Mouse (Mus musculus) embryonic stem cell, embryonic (primary cell): Measurements from ENCODE around the gene Cdk5r1.

Experiments used
- CTCF ChIA-PET, 4 experiments: fragments of 300-600 bp in 2 of 4; fragments of 350-600 bp in 2 of 4; sonication (Branson Sonifier 250); formaldehyde crosslinking; loops; one replicate each; lab custom pipeline; 2022; ENCODE audit warnings: inconsistent platforms in 2 of 4; lab: Charles Lee
- POLR2A ChIA-PET, 4 experiments: fragments of 300-600 bp in 2 of 4; fragments of 350-600 bp in 2 of 4; sonication (Branson Sonifier 250); formaldehyde crosslinking; loops; one replicate each; lab custom pipeline; 2022; ENCODE audit warnings: antibody characterized with exemption in 4 of 4, inconsistent platforms in 1 of 4; lab: Charles Lee

Gene Cdk5r1

GRCm38 (mm10) chr11:80475544-80475943 is 1.3 kb upstream of the Cdk5r1 start:
- ChIA-PET POLR2A (interaction anchor here (0.5 to 3.5 kb wide), 25 partner anchors 10 to 1262 kb away, joined by 3 to 44 read pairs (median 4); partner anchors contain the start of genes Psmd11 (in 2 of the 4) and Zfp207 (in 1 of the 4)), CTCF (interaction anchor here in 2 of 4 experiments (0.5 to 1.3 kb wide), 4 partner anchors 15 to 188 kb away, joined by 3 to 4 read pairs (median 3); no protein-coding TSS in a partner anchor)

GRCm38 (mm10) chr11:80477341-80478199 is 747 bp downstream of the Cdk5r1 start:
- POLR2A ChIA-PET: interaction anchor here in 2 of 4 experiments (0.8 to 2.6 kb wide), 14 partner anchors 9 to 339 kb away, joined by 3 to 8 read pairs (median 4); partner anchors contain the start of genes Zfp207 (in 2 of the 2) and Psmd11 (in 1 of the 2)
- CTCF ChIA-PET: interaction anchor here in 2 of 4 experiments (0.6 kb wide), 2 partner anchors 127 to 1325 kb away, joined by 3 to 4 read pairs; no protein-coding TSS in a partner anchor

- CTCF ChIA-PET: interaction anchor here in 3 of 4 experiments (0.5 to 1.1 kb wide), 7 partner anchors 8 to 204 kb away, joined by 3 to 8 read pairs (median 5); no protein-coding TSS in a partner anchor
These were observed 2.0 kb downstream of the Cdk5r1 start for GRCm38 (mm10) chr11:80478694-80479412.

GRCm38 (mm10) chr11:80479425-80479824 is 2.6 kb downstream of the Cdk5r1 start:
- ChIA-PET CTCF (interaction anchor here (0.5 to 1.2 kb wide), 9 partner anchors 8 to 205 kb away, joined by 3 to 8 read pairs (median 4); no protein-coding TSS in a partner anchor), POLR2A (interaction anchor here (0.6 to 2.6 kb wide), 7 partner anchors 10 to 96 kb away, joined by 3 to 8 read pairs (median 4); partner anchors contain the start of gene Zfp207 (in 2 of the 4))

More at GRCm38 (mm10) chr11:80478694-80479412, 2.0 kb downstream of the Cdk5r1 start:
- POLR2A ChIA-PET: interaction anchor here (0.5 to 2.6 kb wide), 13 partner anchors 9 to 336 kb away, joined by 3 to 8 read pairs (median 3); partner anchors contain the start of gene Zfp207 (in 2 of the 4)

GRCm38 (mm10) chr11:80479906-80480866 is 3.4 kb downstream of the Cdk5r1 start:
- CTCF ChIA-PET: interaction anchor here in 3 of 4 experiments (0.6 to 1.2 kb wide), 4 partner anchors 8 to 206 kb away, joined by 3 to 8 read pairs (median 3); no protein-coding TSS in a partner anchor
- POLR2A ChIA-PET: interaction anchor here in 3 of 4 experiments (0.5 to 2.6 kb wide), 8 partner anchors 11 to 664 kb away, joined by 3 to 9 read pairs (median 4); partner anchors contain the start of gene Psmd11 (in 1 of the 3)

- ChIA-PET CTCF (no interaction called here), POLR2A (interaction anchor here in 1 of 4 experiments (0.6 kb wide), 1 partner anchor 311 kb away, joined by 6 read pairs; no protein-coding TSS in a partner anchor)
These were observed 4.7 kb downstream of the Cdk5r1 start for GRCm38 (mm10) chr11:80481409-80482050.

- ChIA-PET POLR2A (no interaction called here), CTCF (no interaction called here)
These were observed 5.5 kb downstream of the Cdk5r1 start for GRCm38 (mm10) chr11:80482347-80482746.

- ChIA-PET POLR2A (no interaction called here), CTCF (no interaction called here)
These were observed 6.1 kb downstream of the Cdk5r1 start for GRCm38 (mm10) chr11:80482921-80483320.

- ChIA-PET POLR2A (no interaction called here), CTCF (no interaction called here)
These were observed 6.8 kb downstream of the Cdk5r1 start for GRCm38 (mm10) chr11:80483536-80484067.

GRCm38 (mm10) chr11:80484191-80484791 is 7.5 kb downstream of the Cdk5r1 start:
- ChIA-PET CTCF (no interaction called here), POLR2A (interaction anchor here in 1 of 4 experiments (1.5 kb wide), 1 partner anchor 8 kb away, joined by 4 read pairs; no protein-coding TSS in a partner anchor)

GRCm38 (mm10) chr11:80485120-80485551 is 8.3 kb downstream of the Cdk5r1 start:
- POLR2A ChIA-PET: interaction anchor here in 2 of 4 experiments (0.6 to 1.5 kb wide), 3 partner anchors 9 to 1146 kb away, joined by 3 to 4 read pairs (median 3); partner anchors contain the start of gene Nf1 (in 1 of the 2)
- CTCF ChIA-PET: no interaction called here

- ChIA-PET CTCF (no interaction called here), POLR2A (interaction anchor here in 2 of 4 experiments (0.6 to 1.5 kb wide), 3 partner anchors 9 to 1146 kb away, joined by 3 to 4 read pairs (median 3); partner anchors contain the start of gene Nf1 (in 1 of the 2))
These were observed 8.9 kb downstream of the Cdk5r1 start for GRCm38 (mm10) chr11:80485622-80486206.

- ChIA-PET POLR2A (no interaction called here), CTCF (no interaction called here)
These were observed 11.2 kb downstream of the Cdk5r1 start for GRCm38 (mm10) chr11:80487904-80488587.

GRCm38 (mm10) chr11:80489172-80489881 is 12.5 kb downstream of the Cdk5r1 start:
- CTCF ChIA-PET: interaction anchor here in 2 of 4 experiments (0.7 to 0.9 kb wide), 2 partner anchors 10 to 202 kb away, joined by 3 read pairs; no protein-coding TSS in a partner anchor
- POLR2A ChIA-PET: interaction anchor here in 2 of 4 experiments (1.4 to 2.1 kb wide), 3 partner anchors 12 to 20 kb away, joined by 5 to 7 read pairs (median 5); no protein-coding TSS in a partner anchor
